In genomic region chr2:101551026-101551719, GRCm38 (mm10) we compare ENCODE assay signal across 19 mouse cellular contexts.
DNase-seq lines count a peak whose midpoint lies in the region; ATAC-seq and TF ChIP-seq lines count a peak whose summit lies in the region.
"Had no signal": no experiment of that assay in that cellular context is flagged by ENCODE, and none has a peak within 500 bp of the region (broad histone marks: within the 10 kb centered on the region; RNA-seq: fewer than 3 reads in every experiment).

No protein-coding gene starts in this region.

- no peaks in the 10 kb centered on the region for H3K36me3 ChIP-seq in lung, embryonic 14.5 days (ENCODE audit: insufficient read depth)
- H3K36me3 ChIP-seq in lung, postnatal 0 days (ENCODE audit: insufficient read depth, low read length), result no peaks in the 10 kb centered on the region
- H3K36me3 ChIP-seq in thymus, adult 2 months (ENCODE audit: control insufficient read depth, insufficient read depth, low read length), result no peaks in the 10 kb centered on the region
- H3K36me3 ChIP-seq: embryonic facial prominence, embryonic 10.5 days; forebrain, embryonic 10.5 days; heart, embryonic 13.5 days had no signal

- H3K27me3 ChIP-seq in lung, embryonic 14.5 days (ENCODE audit: insufficient read depth, low read length), result no peaks in the 10 kb centered on the region
- no peaks in the 10 kb centered on the region for H3K27me3 ChIP-seq in lung, postnatal 0 days (replicated peaks; ENCODE audit: insufficient read depth, low read length)
- H3K27me3 ChIP-seq in thymus, adult 2 months (ENCODE audit: control insufficient read depth, insufficient read depth, low read length), result no peaks in the 10 kb centered on the region
- H3K27me3 ChIP-seq: heart, embryonic 13.5 days had no signal

- no peak for TF ChIP-seq CTCF in gastrocnemius, adult 2 months (IDR thresholded peaks at IDR 0.05)
- TF ChIP-seq CTCF in lung, embryonic 14.5 days (IDR thresholded peaks at IDR 0.05; ENCODE audit: low read depth), result no peak
- TF ChIP-seq CTCF in lung, postnatal 0 days (IDR thresholded peaks at IDR 0.05), result no peak
- no peak for TF ChIP-seq CTCF in thymus, adult 2 months (IDR thresholded peaks at IDR 0.05; ENCODE audit: borderline replicate concordance, control insufficient read depth, extremely low read depth, insufficient read depth, low read length, poor library complexity)

- H3K9ac ChIP-seq in lung, embryonic 14.5 days, result no peak overlapping the region
- no peak overlapping the region for H3K9ac ChIP-seq in lung, postnatal 0 days (replicated peaks; ENCODE audit: low read depth)
- H3K9ac ChIP-seq: heart, embryonic 13.5 days; hindbrain, embryonic 14.5 days had no signal

- WGBS in lung, embryonic 14.5 days, result 71% methylated on average over 6 of the region's 6 CpGs
- 64% methylated on average over 6 of the region's 6 CpGs for WGBS in lung, postnatal 0 days
- WGBS in thymus, adult 2 months, result 12% methylated on average over 6 of the region's 6 CpGs

- no peaks in the 10 kb centered on the region for H3K4me1 ChIP-seq in lung, embryonic 14.5 days (ENCODE audit: insufficient read depth)
- H3K4me1 ChIP-seq in lung, postnatal 0 days (ENCODE audit: insufficient read depth, low read depth, low read length), result no peaks in the 10 kb centered on the region
- H3K4me1 ChIP-seq in thymus, adult 2 months (replicated peaks; ENCODE audit: control insufficient read depth, insufficient read depth, low read length), result peaks cover 33% of the 10 kb centered on the region
- H3K4me1 ChIP-seq: embryonic facial prominence, embryonic 10.5 days; forebrain, embryonic 10.5 days had no signal

- no peaks in the 10 kb centered on the region for H3K9me3 ChIP-seq in lung, embryonic 14.5 days (ENCODE audit: low read depth, low read length)
- no peaks in the 10 kb centered on the region for H3K9me3 ChIP-seq in lung, postnatal 0 days (ENCODE audit: low read length)
- H3K9me3 ChIP-seq: embryonic facial prominence, embryonic 10.5 days; forebrain, embryonic 10.5 days; heart, embryonic 13.5 days had no signal

- H3K4me3 ChIP-seq in gastrocnemius, adult 2 months, result no peak overlapping the region
- H3K4me3 ChIP-seq in lung, embryonic 14.5 days (ENCODE audit: low read depth, low read length), result no peak overlapping the region
- H3K4me3 ChIP-seq in lung, postnatal 0 days (ENCODE audit: low read depth, low read length), result no peak overlapping the region
- H3K4me3 ChIP-seq in thymus, adult 2 months (ENCODE audit: control insufficient read depth, insufficient read depth, low read length), result no peak overlapping the region
- H3K4me3 ChIP-seq: embryonic facial prominence, embryonic 10.5 days; erythroblast, embryonic 14.5 days; forebrain, embryonic 10.5 days; heart, adult 2 months; heart, embryonic 13.5 days had no signal

- TF ChIP-seq POLR2A in thymus, adult 2 months (IDR thresholded peaks at IDR 0.05; ENCODE audit: control insufficient read depth, extremely low read depth, insufficient read depth, low read length, poor library complexity), result 0 out of 2 replicates have a peak, but pooled peaks have one; percentile 32

- H3K4me2 ChIP-seq in lung, embryonic 14.5 days, result no peak overlapping the region
- no peak overlapping the region for H3K4me2 ChIP-seq in lung, postnatal 0 days (replicated peaks; ENCODE audit: low read depth, low read length)
- H3K4me2 ChIP-seq: heart, embryonic 13.5 days; hindbrain, embryonic 14.5 days had no signal

- ATAC-seq in lung, embryonic 14.5 days (ENCODE audit: insufficient read depth), result peak; percentile 49
- ATAC-seq in lung, postnatal 0 days, result no peak
- ATAC-seq: forebrain, embryonic 14.5 days had no signal

- TF ChIP-seq EP300 in lung, postnatal 0 days (IDR thresholded peaks at IDR 0.05), result no peak

- intact Hi-C loops in gastrocnemius, adult 2 months (cut with DNase I), result no loop called here
- intact Hi-C loops in left cerebral cortex, postnatal 4 days (cut with DNase I), result no loop called here

- DNase-seq in gastrocnemius, postnatal 25 days, result peak; percentile 15
- DNase-seq in gastrocnemius, adult 2 months, result no peak
- no peak for DNase-seq in lung, embryonic 14.5 days
- no peak for DNase-seq in lung, postnatal 0 days (ENCODE audit: low spot score)
- peak; percentile 86 for DNase-seq in thymus, adult 2 months
- peak; percentile 86 for DNase-seq in thymus, postnatal 25 days
- DNase-seq in left cerebral cortex, postnatal 4 days, result no peak
- DNase-seq in kidney, postnatal 36 days, result no peak
- DNase-seq: adrenal gland, postnatal 10 days; cerebellum, adult 2 months; heart, adult 2 months; heart, postnatal 10 days; heart, postnatal 4 days had no signal

- H3K27ac ChIP-seq in gastrocnemius, adult 2 months, result no peak overlapping the region
- no peak overlapping the region for H3K27ac ChIP-seq in lung, embryonic 14.5 days (ENCODE audit: low read depth)
- no peak overlapping the region for H3K27ac ChIP-seq in lung, postnatal 0 days (ENCODE audit: low read length)
- peak overlapping the region; percentile 97 for H3K27ac ChIP-seq in thymus, adult 2 months (ENCODE audit: control insufficient read depth, insufficient read depth, low read length)
- H3K27ac ChIP-seq: embryonic facial prominence, embryonic 10.5 days; forebrain, embryonic 10.5 days; heart, adult 2 months; heart, embryonic 13.5 days; hindbrain, embryonic 14.5 days had no signal

Comparison
In these comparisons a context has a peak if more than half of its experiments do, and no peak if none do; other contexts are left out.
1. DNase-seq: peak in gastrocnemius, postnatal 25 days (single experiment), thymus, adult 2 months (single experiment) and thymus, postnatal 25 days (single experiment); none in gastrocnemius, adult 2 months (single experiment), lung, embryonic 14.5 days (single experiment), lung, postnatal 0 days (single experiment), left cerebral cortex, postnatal 4 days (single experiment) and kidney, postnatal 36 days (0 of 2).